Mouse (Mus musculus): ENCODE measurements around the gene Gm21319. TPM values are rescaled to one million over a fixed set of nuclear protein-coding genes. Genes with fewer than 3 reads are reported as not detected.

Gm21319 gene
- not detected in 2 replicates for polyA plus RNA-seq (2012; rRNA removed)

GRCm38 (mm10) chr12:87775655-87776054, at the start of gene Gm21319:
Gm21319 (minus strand) TSS chr12:87775755.

GRCm38 (mm10) chr12:87816277-87816676, 40.7 kb upstream of the Gm21319 start, which contains the start of gene BB287469:
BB287469 (plus strand) TSS chr12:87816577.

DNA sequence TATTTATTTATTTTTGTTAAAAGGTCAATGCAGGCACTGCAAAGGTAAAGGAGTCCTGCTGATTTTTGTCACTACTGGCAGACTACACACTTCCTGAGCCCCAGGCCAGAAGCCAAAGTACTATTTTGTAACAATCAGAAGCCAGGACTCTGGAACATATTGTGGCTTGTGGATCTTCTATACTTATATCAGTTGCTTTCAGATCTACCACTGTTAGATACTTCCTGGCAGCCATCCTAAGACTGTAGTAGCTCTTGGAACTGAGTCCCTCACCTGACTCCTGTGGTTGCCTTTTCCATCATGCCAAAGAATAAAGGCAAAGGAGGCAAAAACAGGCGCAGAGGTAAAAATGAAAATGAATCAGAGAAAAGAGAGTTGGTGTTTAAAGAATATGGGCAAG, 19.7 kb upstream of the Gm21319 start, which contains the start of gene Gm21936:
Gene Gm21936, plus strand, starts transcription at position 301 of the 400 bp plus-strand sequence.

Other genes with a start within 250 kb of the Gm21319 start
- not detected in 2 replicates for gene Oog1, start 173.1 kb downstream of the Gm21319 start, polyA plus RNA-seq (2012; rRNA removed)
- gene Gm4027, start 156.9 kb downstream of the Gm21319 start, polyA plus RNA-seq (2012; rRNA removed), result not detected in 2 replicates
- gene Gm16381, start 131.1 kb downstream of the Gm21319 start, polyA plus RNA-seq (2012; rRNA removed), result not detected in 2 replicates
- not detected in 2 replicates for gene Gm21936, start 19.8 kb upstream of the Gm21319 start, polyA plus RNA-seq (2012; rRNA removed)
- not detected in 2 replicates for gene BB287469, start 40.8 kb upstream of the Gm21319 start, polyA plus RNA-seq (2012; rRNA removed)
- not detected in 2 replicates for gene Gm2001, start 66.6 kb upstream of the Gm21319 start, polyA plus RNA-seq (2012; rRNA removed)
- not detected in 2 replicates for gene Gm2016, start 98.3 kb upstream of the Gm21319 start, polyA plus RNA-seq (2012; rRNA removed)
- not detected in 2 replicates for gene Gm2022, start 119.6 kb upstream of the Gm21319 start, polyA plus RNA-seq (2012; rRNA removed)
- not detected in 2 replicates for gene Gm2035, start 144.1 kb upstream of the Gm21319 start, polyA plus RNA-seq (2012; rRNA removed)
- gene Gm2042, start 178.3 kb upstream of the Gm21319 start, polyA plus RNA-seq (2012; rRNA removed), result not detected in 2 replicates
- not detected in 2 replicates for gene Gm2075, start 236.1 kb upstream of the Gm21319 start, polyA plus RNA-seq (2012; rRNA removed)
- gene Gm6803, start 243.0 kb upstream of the Gm21319 start, polyA plus RNA-seq (2012; rRNA removed), result not detected in 2 replicates